Mouse (Mus musculus) lung, embryonic 14.5 days (tissue): Measurements from ENCODE around the gene AW822073. TPM values are rescaled to one million over a fixed set of nuclear protein-coding genes. Genes with fewer than 3 reads are reported as not detected.
"Not testable (repeated sequence)": the region's sequence is repeated elsewhere in the genome, so short reads cannot be mapped to it uniquely, and the experiment has no call there.

Experiments used
- ATAC-seq: fragments of 200-750 bp; cut with Nextera tagmentation; 2 replicates; pipeline ENCODE4 v1.8.0; 2017; ENCODE audit warnings: mild to moderate bottlenecking, moderate TSS enrichment, moderate library complexity; ENCODE audit not compliant: insufficient read depth
- DNase-seq: peaks from one replicate; pipeline ENCODE4 v3.0.0-alpha.2; 2015
- H3K27ac ChIP-seq: fragments of 300-500 bp; sonication (generic); 2 replicates; pipeline ENCODE4 v1.5.1; 2014; ENCODE audit warnings: low read depth, mild to moderate bottlenecking, moderate library complexity
- H3K27me3 ChIP-seq: fragments of 300-500 bp; sonication (generic); 2 replicates; pipeline ENCODE4 v1.6.1; 2014; ENCODE audit warnings: low read length, control low read depth; ENCODE audit not compliant: insufficient read depth
- H3K36me3 ChIP-seq: fragments of 300-500 bp; sonication (generic); 2 replicates; pipeline ENCODE4 v1.6.1; 2014; ENCODE audit warnings: control low read depth; ENCODE audit not compliant: insufficient read depth
- H3K4me1 ChIP-seq: fragments of 300-500 bp; sonication (generic); 2 replicates; pipeline ENCODE4 v1.6.1; 2014; ENCODE audit warnings: antibody characterized with exemption, control low read depth; ENCODE audit not compliant: insufficient read depth
- H3K4me2 ChIP-seq: fragments of 300-500 bp; sonication (generic); 2 replicates; pipeline ENCODE4 v1.6.1; 2014; ENCODE audit warnings: mild to moderate bottlenecking
- H3K4me3 ChIP-seq: fragments of 300-500 bp; sonication (generic); 2 replicates; pipeline ENCODE4 v1.5.1; 2014; ENCODE audit warnings: low read depth, low read length
- H3K9ac ChIP-seq: fragments of 300-500 bp; sonication (generic); 2 replicates; pipeline ENCODE4 v1.6.1; 2014
- H3K9me3 ChIP-seq: fragments of 300-500 bp; sonication (generic); 2 replicates; pipeline ENCODE4 v1.6.1; 2016; ENCODE audit warnings: low read depth, low read length, control low read depth
- CTCF ChIP-seq: IDR thresholded peaks from 2 replicates; pipeline ENCODE4 v1.5.1; 2016; ENCODE audit warnings: antibody characterized with exemption, low read depth
- WGBS: fragments of 180-500 bp; shearing (Covaris S2); extraction: QIAGEN DNeasy Blood & Tissue Kit; methylation state at CpG from one replicate; pipeline ENCODE4 v1.1.7; 2014; 5-methylcytosine and 5-hydroxymethylcytosine counted together
- polyA plus RNA-seq: library from polyadenylated mRNA; unstranded; fragments of >200 nt; fragmentation: Nextera tagmentation; extraction: Ambion mirVana; gene quantifications from 2 replicates; pipeline ENCODE4 v1.2.1, GENCODE M21; 2014

The AW822073 gene
- polyA plus RNA-seq, 1 experiment from 2014 or later = not detected

GRCm38 (mm10) chr10:58223972-58224805 lies 541 bp downstream of the AW822073 start:
- H3K4me2 ChIP-seq, H3K36me3 ChIP-seq, H3K27ac ChIP-seq, H3K27me3 ChIP-seq, ATAC-seq, H3K9ac ChIP-seq, H3K4me3 ChIP-seq, H3K4me1 ChIP-seq, H3K9me3 ChIP-seq: not testable (repeated sequence)
- WGBS = 82% methylated on average over 28 of the region's 31 CpGs
- peak; percentile 13 for DNase-seq

DNA sequence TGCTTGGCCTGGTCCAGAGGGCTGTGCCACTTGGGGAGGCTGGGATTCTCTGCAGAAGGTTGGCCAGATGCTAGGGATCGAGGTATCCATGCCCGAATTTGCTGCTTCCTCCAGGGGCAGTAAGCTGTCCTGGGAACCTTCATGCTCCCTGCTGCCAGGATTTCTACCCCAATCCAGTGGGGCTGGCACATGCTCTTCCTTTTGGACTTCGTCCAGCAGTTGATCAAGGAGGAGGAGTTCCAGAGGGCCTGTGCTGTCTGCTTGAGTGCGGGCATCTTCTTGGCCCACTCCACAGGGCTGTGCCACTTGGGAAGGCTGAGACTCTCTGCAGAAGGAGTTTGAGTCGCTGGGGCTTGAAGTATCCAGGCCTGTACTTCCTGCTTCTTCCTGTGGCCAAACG lies 1.6 kb downstream of the AW822073 start:
- not testable (repeated sequence) for H3K4me3 ChIP-seq, DNase-seq, H3K27me3 ChIP-seq, H3K4me2 ChIP-seq, H3K36me3 ChIP-seq, H3K9me3 ChIP-seq, H3K9ac ChIP-seq, ATAC-seq, H3K4me1 ChIP-seq, H3K27ac ChIP-seq
- 91% methylated on average over 3 of the region's 6 CpGs for WGBS

DNA sequence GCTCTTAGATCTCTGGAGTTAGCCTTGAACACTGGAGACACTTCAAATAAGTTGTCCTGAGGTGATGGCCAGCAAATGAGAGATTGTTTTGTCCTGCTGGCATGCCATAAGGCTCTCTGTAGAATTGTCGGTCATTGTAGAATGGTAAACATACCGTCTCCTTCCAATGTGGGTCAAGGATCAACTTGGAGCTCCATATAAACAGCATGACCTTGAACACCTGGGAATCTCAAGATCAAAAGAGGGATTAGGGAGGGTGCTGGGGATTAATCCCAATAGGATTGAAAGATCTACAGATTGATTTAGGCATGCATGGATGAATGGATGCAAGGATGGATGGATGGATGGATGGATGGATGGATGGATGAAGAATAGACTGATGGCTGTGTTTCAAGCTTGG lies 3.2 kb downstream of the AW822073 start:
- H3K9ac ChIP-seq, H3K27me3 ChIP-seq, H3K4me1 ChIP-seq, H3K27ac ChIP-seq, H3K4me3 ChIP-seq, H3K36me3 ChIP-seq, H3K4me2 ChIP-seq, H3K9me3 ChIP-seq, ATAC-seq, DNase-seq: not testable (repeated sequence)
- WGBS = 78% methylated on average over 2 of the region's 2 CpGs

GRCm38 (mm10) chr10:58220726-58221125 lies 4.0 kb downstream of the AW822073 start:
- WGBS = 86% methylated on average over 6 of the region's 6 CpGs
- Histone ChIP-seq H3K4me1 (no peaks in the 10 kb centered on the region), H3K9me3 (no peaks in the 10 kb centered on the region), H3K4me3 (no peak overlapping the region), H3K27me3 (no peaks in the 10 kb centered on the region), H3K27ac (no peak overlapping the region), H3K36me3 (no peaks in the 10 kb centered on the region), H3K9ac (no peak overlapping the region), H3K4me2 (no peak overlapping the region)
- ATAC-seq = no peak
- no peak for DNase-seq
- TF ChIP-seq CTCF = no peak

GRCm38 (mm10) chr10:58217366-58217765 lies 7.4 kb downstream of the AW822073 start:
- Histone ChIP-seq H3K36me3 (no peaks in the 10 kb centered on the region), H3K9ac (no peak overlapping the region), H3K27ac (no peak overlapping the region), H3K4me3 (no peak overlapping the region), H3K4me2 (no peak overlapping the region), H3K4me1 (no peaks in the 10 kb centered on the region), H3K9me3 (no peaks in the 10 kb centered on the region), H3K27me3 (no peaks in the 10 kb centered on the region)
- no peak for TF ChIP-seq CTCF
- WGBS = 79% methylated on average over 3 of the region's 3 CpGs
- DNase-seq (no peak), ATAC-seq (no peak)

- H3K4me1 ChIP-seq = no peaks in the 10 kb centered on the region
- DNase-seq = no peak
- H3K9ac ChIP-seq = no peak overlapping the region
- H3K4me3 ChIP-seq = no peak overlapping the region
- H3K9me3 ChIP-seq = no peaks in the 10 kb centered on the region
- H3K4me2 ChIP-seq = no peak overlapping the region
- 77% methylated on average over 1 of the region's 1 CpGs for WGBS
- H3K27ac ChIP-seq = no peak overlapping the region
- TF ChIP-seq CTCF = no peak
- ATAC-seq = no peak
- no peaks in the 10 kb centered on the region for H3K36me3 ChIP-seq
- H3K27me3 ChIP-seq = no peaks in the 10 kb centered on the region
Observed at GRCm38 (mm10) chr10:58215353-58215752, 9.4 kb downstream of the AW822073 start.

GRCm38 (mm10) chr10:58214934-58215333 lies 9.8 kb downstream of the AW822073 start:
- Histone ChIP-seq H3K36me3 (no peaks in the 10 kb centered on the region), H3K27me3 (no peaks in the 10 kb centered on the region), H3K27ac (no peak overlapping the region), H3K4me1 (no peaks in the 10 kb centered on the region), H3K9ac (no peak overlapping the region), H3K4me3 (no peak overlapping the region), H3K9me3 (no peaks in the 10 kb centered on the region), H3K4me2 (no peak overlapping the region)
- 78% methylated on average over 5 of the region's 5 CpGs for WGBS
- ATAC-seq (no peak), DNase-seq (no peak)
- no peak for TF ChIP-seq CTCF

GRCm38 (mm10) chr10:58214497-58214896 lies 10.2 kb downstream of the AW822073 start:
- DNase-seq (no peak), ATAC-seq (no peak)
- Histone ChIP-seq H3K9me3 (no peaks in the 10 kb centered on the region), H3K36me3 (no peaks in the 10 kb centered on the region), H3K4me3 (no peak overlapping the region), H3K27ac (no peak overlapping the region), H3K9ac (no peak overlapping the region), H3K4me2 (no peak overlapping the region), H3K4me1 (no peaks in the 10 kb centered on the region), H3K27me3 (no peaks in the 10 kb centered on the region)
- no peak for TF ChIP-seq CTCF
